Comparison of ENCODE assay signal across 8 mouse cellular contexts in the genomic region with DNA sequence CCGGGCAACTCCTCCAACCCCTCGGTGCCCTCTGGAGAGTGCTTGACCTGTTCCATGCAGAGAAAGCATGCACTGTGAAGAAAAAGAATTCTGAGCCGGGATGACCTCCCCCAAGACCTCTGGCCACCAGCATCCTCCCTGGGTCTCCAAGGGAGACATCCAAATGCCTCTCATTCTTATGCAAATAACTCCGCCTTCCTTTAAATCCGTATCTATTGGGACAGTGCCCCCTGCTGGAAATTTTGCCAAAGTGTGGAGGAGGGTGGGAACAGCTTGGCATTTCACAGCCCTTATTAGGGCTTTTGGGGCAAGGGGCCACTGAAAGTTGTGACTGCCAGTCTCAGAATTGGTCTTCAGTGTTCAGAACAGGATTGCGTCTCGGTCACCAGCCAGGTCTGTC. TPM values are rescaled to one million over a fixed set of nuclear protein-coding genes. Genes with fewer than 3 reads are reported as not detected.
DNase-seq lines count a peak whose midpoint lies in the region.

No protein-coding gene starts in this region.

- no peaks in the 10 kb centered on the region for H3K27me3 ChIP-seq in splenic B cell, adult 2 months (ENCODE audit: control insufficient read depth, insufficient read depth, low read length, poor library complexity, severe bottlenecking)

- H3K36me3 ChIP-seq in splenic B cell, adult 2 months (ENCODE audit: control insufficient read depth, insufficient read depth, low read length, poor library complexity, severe bottlenecking), result no peaks in the 10 kb centered on the region

- peak; percentile 9 for DNase-seq in heart, adult 8-10 months (ENCODE audit: low spot score)
- no peak for DNase-seq in heart, adult 9 months (ENCODE audit: low spot score in 2 of 2)
- peak; percentile 49 for DNase-seq in urinary bladder, postnatal 14 days (ENCODE audit: low spot score)
- DNase-seq in urinary bladder, adult 2 months (ENCODE audit: low spot score), result no peak
- peak; percentile 55 to 64 for DNase-seq in cerebellum, postnatal 4 days (ENCODE audit: low spot score in 2 of 2)
- DNase-seq in heart, postnatal 36 days, result peak; percentile 26 to 47
- peak; percentile 19 to 27 for DNase-seq in lung, adult 18-20 months
- peak; percentile 26 for DNase-seq in splenic B cell, adult 2 months (ENCODE audit: low read depth, low spot score)

- intact Hi-C loops in heart, postnatal 36 days (cut with DNase I), result no loop called here

RNA-seq across cellular contexts. Expression of a gene that starts 11.2 kb away (rescaled TPM):
- under 1 TPM; 0.14 to 0.57 (median 0.39) TPM for total RNA-seq in heart, adult 8-10 months (2022)
- polyA plus RNA-seq in urinary bladder, adult 2 months (2012; rRNA removed), result 0.03 TPM in 1 of 2 replicates, not detected in the other
- under 1 TPM; 0.35 to 0.53 TPM for total RNA-seq in heart, postnatal 36 days (2021)

RNA-seq across cellular contexts. Expression of a gene that starts 16.7 kb away (rescaled TPM):
- total RNA-seq in heart, adult 8-10 months (2022), result 10 to 100 TPM in 3 of 4 experiments, 1 to 10 TPM in 1; 9.3 to 14.5 (median 12.4) TPM
- polyA plus RNA-seq in urinary bladder, adult 2 months (2012; rRNA removed), result 22.8 and 28.5 TPM in 2 replicates
- total RNA-seq in heart, postnatal 36 days (2021), result 10 to 100 TPM; 12.4 to 13.0 TPM

RNA-seq across cellular contexts. Expression of a gene that starts 32.9 kb away (rescaled TPM):
- not detected for total RNA-seq in heart, adult 8-10 months (2022)
- 0.39 and 0.57 TPM in 2 replicates for polyA plus RNA-seq in urinary bladder, adult 2 months (2012; rRNA removed)
- total RNA-seq in heart, postnatal 36 days (2021), result not detected

Comparison
In these comparisons a context has a peak if more than half of its experiments do, and no peak if none do; other contexts are left out.
1. DNase-seq: peak in heart, adult 8-10 months (single experiment), urinary bladder, postnatal 14 days (single experiment), cerebellum, postnatal 4 days (2 of 2), heart, postnatal 36 days (2 of 2), lung, adult 18-20 months (2 of 2) and splenic B cell, adult 2 months (single experiment); none in heart, adult 9 months (0 of 2) and urinary bladder, adult 2 months (single experiment).